Mouse (Mus musculus) adrenal gland, postnatal 14 days (tissue): Measurements from ENCODE around the gene Bik. TPM values are rescaled to one million over a fixed set of nuclear protein-coding genes. Genes with fewer than 3 reads are reported as not detected.
A peak's percentile ranks its signal among the peaks of the same experiment; 100 is the strongest.
"Not testable (repeated sequence)": the region's sequence is repeated elsewhere in the genome, so short reads cannot be mapped to it uniquely, and the experiment has no call there.

Experiments
- DNase-seq: peaks from one replicate; pipeline ENCODE4 v3.0.0; 2021; ENCODE audit warnings: mixed read lengths
- long read RNA-seq, 2 experiments: library from polyadenylated mRNA; stranded (forward); transcript quantifications; one replicate each; pipeline ENCODE4 v2.0.0; 2021
- total RNA-seq: library from RNA; stranded (reverse); gene quantifications from 2 replicates; pipeline ENCODE4 v1.2.3, GENCODE M21; 2021

The Bik gene
- total RNA-seq = 7.1 and 8.4 TPM in 2 replicates
- long read RNA-seq, experiment 1, transcript Bik-201 (5 exons, 942 nt) = major isoform, 8 of 8 reads
- long read RNA-seq, experiment 1, partial matches to known transcripts = 0 of 8 reads
- long read RNA-seq, experiment 1, other reads (novel, unspliced or antisense) = 0 of 8 reads
- long read RNA-seq, experiment 2, partial matches to known transcripts = 0 of 5 reads
- long read RNA-seq, experiment 2, other reads (novel, unspliced or antisense) = 1 of 5 reads

- DNase-seq = peak; percentile 73
These were observed at the start of gene Bik for GRCm38 (mm10) chr15:83526424-83527091. TSS of gene Bik (plus strand) at chr15:83526862.

DNA sequence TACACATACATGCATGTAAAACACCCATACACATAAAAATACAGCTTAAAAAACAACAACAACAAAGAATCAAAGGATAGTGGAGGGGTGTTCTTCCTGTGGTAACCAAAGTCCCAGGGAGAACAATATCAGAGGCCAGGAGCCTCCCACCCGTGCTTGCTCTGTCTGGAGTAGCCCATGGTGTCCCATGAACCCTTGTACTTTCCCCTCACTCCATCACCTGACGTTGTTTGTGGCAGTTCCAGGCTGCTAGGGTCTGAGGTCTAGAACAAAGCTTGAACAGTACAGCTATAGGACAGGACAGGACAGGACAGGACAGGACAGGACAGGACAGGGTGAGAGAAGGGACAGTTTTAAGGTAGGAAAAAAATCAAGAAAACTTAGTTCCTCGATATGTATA is 48.6 kb upstream of the Bik start:
- DNase-seq = no peak

GRCm38 (mm10) chr15:83479818-83480217 is 46.8 kb upstream of the Bik start:
- no peak for DNase-seq

- DNase-seq = no peak
These were observed 45.4 kb upstream of the Bik start for GRCm38 (mm10) chr15:83481236-83481780.

DNA sequence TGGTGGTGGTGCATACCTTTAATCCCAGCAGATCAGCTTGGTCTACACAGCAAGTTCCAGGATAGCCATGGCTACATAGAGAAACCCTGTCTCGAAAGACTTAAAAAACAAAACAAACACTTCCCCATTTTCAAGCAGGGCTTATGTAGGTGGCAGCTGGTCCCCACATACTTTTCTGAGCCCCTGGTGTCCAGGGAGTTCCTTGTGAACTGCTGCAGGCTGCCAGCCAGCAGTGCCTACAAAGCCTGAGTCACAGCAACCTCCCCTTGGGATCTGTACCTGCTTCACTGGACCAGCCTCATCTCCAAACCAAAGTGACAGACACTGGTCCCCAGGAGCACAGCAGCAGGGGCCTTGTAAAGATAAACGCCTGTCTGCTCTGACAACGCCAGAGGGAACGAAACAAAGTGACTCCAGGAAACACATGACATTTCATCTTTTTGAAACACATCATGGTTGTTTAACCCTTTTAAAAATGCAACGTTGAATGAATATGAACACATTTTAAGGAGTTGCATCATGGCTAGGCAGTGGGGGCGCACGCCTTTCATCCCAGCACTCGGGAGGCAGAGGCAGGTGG is 43.9 kb upstream of the Bik start:
- DNase-seq = no peak

DNA sequence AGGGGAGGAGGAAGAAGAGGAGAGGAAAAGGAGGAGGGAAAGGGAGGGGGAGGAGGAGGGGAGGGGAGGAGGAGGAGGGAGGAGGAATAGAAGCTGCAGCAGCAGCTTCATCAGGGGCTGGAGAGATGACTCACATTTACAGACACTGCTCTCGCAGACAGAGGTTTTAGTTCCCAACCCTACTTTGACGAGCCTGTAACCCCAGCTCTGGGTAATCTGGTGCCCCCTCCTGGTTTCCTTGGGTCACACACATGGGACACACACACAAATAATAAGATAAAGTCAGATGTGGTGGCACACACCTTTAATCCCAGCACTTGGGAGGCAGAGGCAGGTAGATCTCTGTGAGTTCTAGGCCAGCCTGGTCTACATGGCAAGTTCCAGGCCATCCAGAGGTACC is 43.2 kb upstream of the Bik start:
- peak; percentile 57 for DNase-seq

DNA sequence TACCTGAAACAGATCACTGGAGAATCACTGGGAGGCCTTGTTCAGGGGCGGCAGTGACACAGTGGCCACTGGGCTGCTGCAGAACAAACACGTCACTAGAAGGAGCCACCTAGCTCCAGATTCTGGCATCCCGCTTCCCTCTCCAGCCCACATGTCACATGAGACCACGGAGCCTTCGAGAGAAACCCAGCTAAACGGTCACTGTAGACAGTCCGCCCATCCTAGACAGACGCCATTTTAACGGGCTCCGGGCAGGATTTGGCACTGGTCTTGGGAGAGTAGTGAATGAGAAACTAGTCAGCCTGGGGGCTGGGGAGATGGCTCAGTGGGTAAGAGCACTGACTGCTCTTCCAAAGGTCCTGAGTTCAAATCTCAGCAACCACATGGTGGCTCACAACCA is 42.4 kb upstream of the Bik start:
- DNase-seq = no peak

GRCm38 (mm10) chr15:83487477-83488115 is 39.1 kb upstream of the Bik start:
- DNase-seq = no peak

- no peak for DNase-seq
These were observed 37.2 kb upstream of the Bik start for GRCm38 (mm10) chr15:83489471-83489870.

GRCm38 (mm10) chr15:83491891-83492290 is 34.8 kb upstream of the Bik start:
- no peak for DNase-seq

GRCm38 (mm10) chr15:83493856-83494571 is 32.6 kb upstream of the Bik start:
- no peak for DNase-seq

GRCm38 (mm10) chr15:83494572-83494920 is 32.1 kb upstream of the Bik start:
- DNase-seq = no peak

GRCm38 (mm10) chr15:83495195-83495594 is 31.5 kb upstream of the Bik start:
- DNase-seq = no peak

DNA sequence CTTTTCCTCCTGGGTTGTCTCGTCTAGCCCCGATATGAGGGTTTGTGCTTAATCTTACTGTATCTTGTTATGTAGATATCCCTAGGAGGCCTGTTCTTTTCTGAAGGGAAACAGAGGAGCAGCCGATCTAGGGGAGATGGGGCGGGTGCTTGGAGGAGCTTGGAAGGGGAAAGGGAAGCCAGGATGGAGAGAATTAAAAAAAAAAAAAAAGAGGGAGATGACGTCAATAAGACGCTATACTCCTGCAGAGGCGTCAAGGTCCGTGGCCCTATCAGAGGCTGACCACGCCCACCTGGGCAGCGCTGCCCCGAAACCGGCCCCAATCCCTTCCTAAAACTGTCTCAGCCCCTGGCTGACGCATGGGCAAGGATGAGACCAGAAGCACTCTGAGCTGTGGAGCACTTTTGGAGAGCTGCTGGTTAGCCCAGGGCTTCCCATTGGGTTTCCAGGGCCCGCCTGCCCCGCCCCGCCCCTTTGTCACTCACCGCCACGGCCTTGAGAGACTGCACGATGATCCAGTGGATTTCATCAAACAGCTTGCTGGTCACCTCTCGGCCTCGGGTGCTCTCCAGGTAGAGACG is 30.8 kb upstream of the Bik start:
- peak; percentile 26 for DNase-seq

DNA sequence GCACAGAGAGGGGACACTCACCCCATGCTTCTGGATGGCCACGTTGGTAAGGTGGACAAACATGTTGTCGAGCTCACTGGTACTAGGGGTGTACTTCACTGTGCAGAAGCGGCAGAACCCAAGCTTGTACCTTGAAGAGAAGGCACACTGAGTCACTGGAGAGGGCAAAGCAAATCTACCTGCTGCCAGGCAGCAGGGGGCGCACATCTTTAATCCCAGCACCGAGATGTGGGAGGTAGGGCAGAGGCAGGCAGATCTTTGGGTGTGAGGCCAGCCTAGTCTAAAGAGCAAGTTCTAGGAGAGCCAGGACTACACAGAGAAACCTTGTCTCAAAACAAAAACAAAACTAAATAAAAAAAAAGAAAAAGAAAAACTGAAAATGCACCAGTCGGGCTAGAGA is 29.4 kb upstream of the Bik start:
- DNase-seq = no peak

- no peak for DNase-seq
These were observed 27.4 kb upstream of the Bik start for GRCm38 (mm10) chr15:83499211-83499755.

DNA sequence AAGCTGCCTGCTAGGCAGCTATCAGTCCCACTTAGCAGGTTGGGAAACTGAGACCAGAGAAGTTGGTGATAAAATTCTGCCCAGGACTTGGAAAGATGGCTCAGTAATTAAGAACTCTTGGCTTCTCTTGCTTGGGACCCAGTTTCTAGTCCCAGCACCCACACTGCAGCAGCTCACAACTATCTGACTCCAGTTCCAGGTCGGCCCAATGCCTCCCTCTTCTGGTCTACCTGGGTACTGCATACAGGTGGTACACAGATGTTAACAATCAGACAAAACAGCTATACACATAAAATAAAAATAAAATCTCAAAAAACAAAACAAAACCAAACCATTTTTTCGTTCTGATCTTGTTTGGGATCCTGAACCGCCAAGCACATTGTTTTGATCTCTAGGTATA is 26.3 kb upstream of the Bik start:
- peak; percentile 44 for DNase-seq

- DNase-seq = not testable (repeated sequence)
These were observed 25.2 kb upstream of the Bik start for GRCm38 (mm10) chr15:83501483-83501882.

DNA sequence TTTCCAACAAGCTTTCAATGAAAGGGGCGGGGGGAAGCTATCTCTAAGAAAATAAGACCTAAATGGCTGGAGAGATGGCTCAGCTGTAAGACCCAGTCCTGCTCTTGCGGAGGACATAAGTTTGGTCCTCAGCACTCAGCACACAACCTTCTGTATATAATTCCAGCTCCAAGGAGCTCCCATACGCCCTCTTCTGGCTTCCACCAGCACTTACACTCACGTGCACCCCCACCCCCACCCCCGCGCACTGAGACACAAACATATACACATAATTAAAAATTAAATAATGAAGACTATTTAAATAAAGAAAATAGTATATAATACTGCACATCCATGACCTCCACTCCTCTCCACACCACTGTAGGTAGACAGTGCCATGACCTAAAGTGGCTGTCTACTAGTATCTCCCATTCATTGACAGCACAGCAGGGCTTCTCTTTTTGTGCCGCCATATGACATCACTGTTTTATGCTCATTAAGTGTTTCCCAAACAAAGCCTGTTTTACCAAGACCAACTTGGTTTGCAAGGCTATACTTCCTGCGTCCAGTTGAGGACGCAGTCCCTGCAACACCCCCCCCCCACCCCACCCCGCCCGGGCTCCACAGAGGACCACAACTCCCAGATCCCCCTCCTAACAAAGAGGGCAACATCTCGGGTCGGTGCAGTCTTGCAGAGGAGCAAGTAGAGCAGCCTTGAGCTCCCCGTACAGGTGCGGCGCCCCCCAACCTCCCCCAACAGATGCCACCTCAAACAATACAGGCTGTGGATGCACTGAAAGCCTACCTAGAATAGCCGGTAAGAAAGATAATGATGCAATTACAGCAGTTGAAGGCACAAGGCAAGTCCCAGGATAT is 16.5 kb upstream of the Bik start:
- no peak for DNase-seq

GRCm38 (mm10) chr15:83510805-83511405 is 15.8 kb upstream of the Bik start, which contains the start of gene Ttll1:
TSS of gene Ttll1 (minus strand) at chr15:83510893.
- peak; percentile 97 for DNase-seq
